Mouse (Mus musculus) adrenal gland, adult 2 months (tissue): ENCODE results near the gene Foxd2. TPM values are rescaled to one million over a fixed set of nuclear protein-coding genes. Genes with fewer than 3 reads are reported as not detected.

Experiments used
- DNase-seq: peaks from one replicate; pipeline ENCODE4 v3.0.0; 2021
- long read RNA-seq: library from polyadenylated mRNA; stranded (forward); transcript quantifications from one replicate; pipeline ENCODE4 v2.0.0, GENCODE M21; 2021
- polyA plus RNA-seq: library from polyadenylated mRNA; depleted of rRNA; stranded (reverse); fragments of >200 nt; gene quantifications from 2 replicates; pipeline ENCODE4 v1.2.3, GENCODE M21; 2012; rRNA removed
- total RNA-seq, 2 experiments: library from RNA; stranded (reverse); gene quantifications; 2 replicates each; pipeline ENCODE4 v1.2.3; 2021

Gene Foxd2
- total RNA-seq (1 to 10 TPM; 1.2 to 2.8 TPM), polyA plus RNA-seq (5.7 and 6.3 TPM in 2 replicates)
- long read RNA-seq, transcript Foxd2-201 (1 exons, 2,592 nt) = major isoform, 14 of 14 reads
- long read RNA-seq, partial matches to known transcripts = 0 of 14 reads
- long read RNA-seq, other reads (novel, unspliced or antisense) = 0 of 14 reads

GRCm38 (mm10) chr4:114908829-114909601 lies at the start of gene Foxd2:
TSS of gene Foxd2 (minus strand) at chr4:114908873.
- DNase-seq = peak; percentile 95

- no peak for DNase-seq
These were observed 49.6 kb upstream of the Foxd2 start for GRCm38 (mm10) chr4:114958231-114958630.

- no peak for DNase-seq
These were observed 48.7 kb upstream of the Foxd2 start for GRCm38 (mm10) chr4:114957403-114957802.

GRCm38 (mm10) chr4:114953172-114953571 lies 44.5 kb upstream of the Foxd2 start:
- no peak for DNase-seq

GRCm38 (mm10) chr4:114947852-114948481 lies 39.3 kb upstream of the Foxd2 start:
- no peak for DNase-seq

- peak; percentile 87 for DNase-seq
These were observed 38.7 kb upstream of the Foxd2 start for GRCm38 (mm10) chr4:114947395-114947794.

GRCm38 (mm10) chr4:114946416-114946815 lies 37.7 kb upstream of the Foxd2 start:
- no peak for DNase-seq

GRCm38 (mm10) chr4:114945021-114945420 lies 36.3 kb upstream of the Foxd2 start:
- peak; percentile 52 for DNase-seq

- DNase-seq = no peak
These were observed 33.9 kb upstream of the Foxd2 start for GRCm38 (mm10) chr4:114942583-114942982.

GRCm38 (mm10) chr4:114942112-114942511 lies 33.4 kb upstream of the Foxd2 start:
- no peak for DNase-seq

- DNase-seq = no peak
These were observed 32.6 kb upstream of the Foxd2 start for GRCm38 (mm10) chr4:114941311-114941710.

GRCm38 (mm10) chr4:114938248-114938647 lies 29.6 kb upstream of the Foxd2 start:
- DNase-seq = no peak

GRCm38 (mm10) chr4:114937459-114938047 lies 28.9 kb upstream of the Foxd2 start:
- peak; percentile 24 for DNase-seq

- DNase-seq = peak; percentile 68
These were observed 25.5 kb upstream of the Foxd2 start for GRCm38 (mm10) chr4:114934188-114934587.

GRCm38 (mm10) chr4:114932747-114933146 lies 24.1 kb upstream of the Foxd2 start:
- DNase-seq = no peak

GRCm38 (mm10) chr4:114929155-114929554 lies 20.5 kb upstream of the Foxd2 start:
- no peak for DNase-seq

GRCm38 (mm10) chr4:114925917-114926312 lies 17.2 kb upstream of the Foxd2 start, which contains the start of gene Foxe3:
TSS of gene Foxe3 (minus strand) at chr4:114926013.
- DNase-seq = no peak

- peak; percentile 66 for DNase-seq
These were observed 16.6 kb upstream of the Foxd2 start for GRCm38 (mm10) chr4:114924971-114925916.

GRCm38 (mm10) chr4:114917091-114917490 lies 8.4 kb upstream of the Foxd2 start:
- peak; percentile 68 for DNase-seq

- no peak for DNase-seq
These were observed 7.4 kb upstream of the Foxd2 start for GRCm38 (mm10) chr4:114916056-114916455.

GRCm38 (mm10) chr4:114913594-114913962 lies 4.9 kb upstream of the Foxd2 start:
- peak; percentile 60 for DNase-seq
